Mouse (Mus musculus): ENCODE results near the gene Pkm. TPM values are rescaled to one million over a fixed set of nuclear protein-coding genes. Genes with fewer than 3 reads are reported as not detected.

The Pkm gene
- total RNA-seq (2022), result 1,000 to 10,000 TPM; 1,371 to 1,512 (median 1,415) TPM

- peak; percentile 90 to 97 for DNase-seq (ENCODE audit: low spot score in 2 of 2)
These were observed at the start of gene Pkm for GRCm38 (mm10) chr9:59655958-59656634. TSS of gene Pkm (plus strand) at chr9:59656368.

GRCm38 (mm10) chr9:59610950-59611349, 45.2 kb upstream of the Pkm start:
- DNase-seq (ENCODE audit: low spot score in 2 of 2), result no peak

DNA sequence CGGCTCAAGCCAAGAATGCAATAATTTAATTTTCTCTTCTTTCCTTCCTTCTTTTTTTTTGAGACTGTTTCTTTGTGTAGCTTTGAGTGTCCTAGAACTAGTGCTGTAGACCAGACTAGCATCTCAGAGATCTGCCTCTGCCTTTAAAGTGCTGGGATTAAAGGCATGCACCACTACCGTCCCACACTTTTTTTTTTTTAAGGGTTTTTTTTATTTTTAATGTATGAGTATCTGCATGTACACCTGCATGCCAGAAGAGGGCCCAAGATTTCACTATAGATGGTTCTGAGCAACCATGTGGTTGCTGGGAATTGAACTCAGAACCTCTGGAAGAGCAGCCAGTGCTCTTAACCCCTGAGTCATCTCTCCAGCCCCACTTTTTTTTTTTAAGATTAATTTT, 40.4 kb upstream of the Pkm start:
- no peak for DNase-seq (ENCODE audit: low spot score in 2 of 2)

- peak; percentile 99 for DNase-seq (ENCODE audit: low spot score in 2 of 2)
These were observed 39.4 kb upstream of the Pkm start, which contains the start of gene Parp6 for GRCm38 (mm10) chr9:59616622-59617306. TSS of gene Parp6 (plus strand) at chr9:59617284.

DNA sequence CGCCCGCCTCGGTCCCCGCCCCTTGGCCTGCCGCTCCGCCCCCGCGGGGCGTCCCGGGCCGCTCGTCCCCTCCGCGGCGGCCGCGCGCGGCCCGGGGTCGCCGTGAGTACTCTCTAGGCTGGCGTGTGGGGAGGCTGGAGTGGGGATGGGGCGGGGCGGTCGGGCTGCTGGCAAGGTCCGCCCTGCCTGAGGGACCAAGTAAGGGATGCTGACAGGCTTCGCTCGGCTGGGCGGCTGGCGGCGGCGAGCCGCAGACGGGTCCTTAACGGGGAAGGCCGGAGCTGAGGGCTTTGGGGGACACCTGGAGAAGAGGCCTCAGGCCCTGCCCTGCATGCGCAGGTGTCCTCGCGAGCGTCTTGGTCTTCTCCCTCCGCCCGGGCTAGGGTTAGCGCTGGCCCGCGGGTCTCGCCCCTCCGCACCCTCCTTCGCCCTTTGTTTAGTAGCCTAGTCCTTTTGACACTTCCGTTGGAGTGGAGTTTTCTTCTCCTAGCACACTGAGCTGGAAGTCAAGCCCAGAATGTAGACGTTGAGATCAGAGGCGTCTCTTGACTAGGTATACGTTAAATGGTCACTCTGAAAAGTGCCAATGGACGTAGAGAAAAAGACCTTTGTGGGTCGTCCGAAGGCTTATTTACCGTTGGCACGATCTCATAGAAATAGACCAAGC, 38.7 kb upstream of the Pkm start:
- DNase-seq (ENCODE audit: low spot score in 2 of 2), result peak in 1 of 2 experiments; percentile 29

DNA sequence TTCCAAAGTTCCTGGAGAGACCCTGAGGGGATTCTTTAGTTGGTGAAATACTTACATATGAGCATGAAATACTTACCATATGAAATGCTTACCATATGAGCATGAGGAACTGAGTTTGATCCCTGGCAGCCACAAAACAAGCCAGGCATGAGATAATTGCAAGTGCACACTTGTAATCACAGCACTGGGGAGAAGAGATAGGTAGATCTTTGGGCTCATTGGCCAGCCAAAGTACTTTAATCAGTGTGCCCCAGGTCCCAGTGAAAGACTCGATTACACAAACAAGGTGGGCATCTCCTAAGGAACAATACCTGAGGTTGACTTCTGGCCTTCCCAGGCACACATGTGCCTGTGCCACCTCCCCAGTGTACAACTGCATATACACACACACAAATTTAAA, 17.8 kb upstream of the Pkm start:
- no peak for DNase-seq (ENCODE audit: low spot score in 2 of 2)

DNA sequence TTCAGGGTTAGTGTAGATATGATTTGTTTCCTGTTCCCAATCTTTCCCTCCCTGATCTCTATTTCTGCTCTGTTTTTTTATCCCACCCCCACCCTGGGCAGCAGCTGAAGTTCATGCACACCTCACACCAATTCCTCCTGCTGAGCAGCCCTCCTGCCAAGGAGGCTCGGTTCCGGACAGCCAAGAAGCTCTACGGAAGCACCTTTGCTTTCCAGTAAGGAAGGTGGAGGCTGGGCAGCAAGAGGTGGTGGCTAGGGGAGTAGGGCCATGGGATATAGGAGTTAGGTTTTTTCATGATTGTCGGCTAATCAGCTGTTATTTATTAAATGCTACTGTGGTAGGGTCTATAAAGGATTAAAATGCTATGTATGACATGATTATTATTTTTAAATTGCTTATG, 16.2 kb upstream of the Pkm start:
- DNase-seq (ENCODE audit: low spot score in 2 of 2), result no peak

DNA sequence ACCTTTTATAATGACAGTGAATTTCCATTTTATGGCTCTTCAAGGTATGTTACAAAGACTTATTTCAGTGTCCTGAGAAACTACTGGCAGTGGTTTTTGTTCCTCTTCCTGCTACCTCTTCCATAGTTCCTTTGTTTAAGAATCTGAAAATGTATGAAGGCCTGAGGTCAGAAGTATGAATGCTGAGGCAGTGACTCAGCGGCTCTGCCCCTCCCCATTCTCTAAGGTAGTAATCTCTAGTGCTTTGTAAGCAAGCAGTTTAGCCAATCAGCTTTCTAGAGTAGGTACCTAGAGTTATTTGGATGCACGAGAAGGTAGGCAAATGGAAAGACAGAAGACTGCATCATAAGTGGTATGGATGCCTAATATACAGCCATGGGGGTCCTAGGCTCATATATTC, 14.8 kb upstream of the Pkm start:
- no peak for DNase-seq (ENCODE audit: low spot score in 2 of 2)

- no peak for DNase-seq (ENCODE audit: low spot score in 2 of 2)
These were observed 6.3 kb upstream of the Pkm start for GRCm38 (mm10) chr9:59649911-59650310.

DNA sequence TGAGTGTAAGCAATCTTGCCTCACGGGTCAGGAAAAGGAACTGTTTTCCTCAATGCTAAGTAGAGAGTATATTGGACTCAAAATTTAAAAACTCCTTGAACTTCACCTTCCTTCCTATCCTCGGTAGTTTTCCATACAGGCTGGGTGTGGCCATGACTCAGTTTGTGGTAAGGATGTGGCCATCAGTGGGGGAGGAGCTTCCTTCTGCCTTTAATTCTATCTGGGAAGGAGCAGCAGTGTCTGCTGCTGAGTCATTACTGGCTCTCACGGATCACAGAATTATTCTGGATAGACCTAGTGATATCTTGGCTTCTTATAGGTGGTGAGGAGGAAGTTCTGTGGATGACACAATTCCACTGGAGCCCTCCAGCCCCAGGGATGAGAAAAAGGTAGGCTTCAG, 2.8 kb upstream of the Pkm start:
- no peak for DNase-seq (ENCODE audit: low spot score in 2 of 2)

DNA sequence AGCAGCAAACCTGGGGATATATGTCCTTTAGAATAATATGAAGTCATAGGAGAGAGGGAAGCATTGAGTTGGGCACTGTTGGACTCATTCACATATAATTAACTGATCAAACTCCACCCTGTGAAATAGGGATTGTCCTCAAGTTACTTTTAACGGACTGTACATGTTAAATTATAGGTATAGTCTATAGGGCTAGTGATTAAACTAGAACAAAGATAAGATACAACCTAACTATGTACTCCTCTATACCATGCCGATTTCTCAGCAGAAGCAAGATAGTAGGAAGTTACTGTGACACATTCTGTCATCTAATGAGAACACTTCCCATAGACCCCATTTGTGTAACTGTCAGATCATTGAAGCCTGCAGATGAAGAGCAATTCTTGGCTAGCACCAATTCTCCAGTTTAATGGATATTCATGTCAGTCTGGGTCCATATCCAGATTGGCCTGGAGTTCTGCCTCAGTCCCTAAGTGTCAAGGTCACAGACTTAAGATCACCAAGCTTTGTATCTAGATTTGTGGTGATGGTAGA, 1.7 kb upstream of the Pkm start:
- no peak for DNase-seq (ENCODE audit: low spot score in 2 of 2)

GRCm38 (mm10) chr9:59656635-59657617, 758 bp downstream of the Pkm start:
- DNase-seq (ENCODE audit: low spot score in 2 of 2), result peak in 1 of 2 experiments; percentile 81

DNA sequence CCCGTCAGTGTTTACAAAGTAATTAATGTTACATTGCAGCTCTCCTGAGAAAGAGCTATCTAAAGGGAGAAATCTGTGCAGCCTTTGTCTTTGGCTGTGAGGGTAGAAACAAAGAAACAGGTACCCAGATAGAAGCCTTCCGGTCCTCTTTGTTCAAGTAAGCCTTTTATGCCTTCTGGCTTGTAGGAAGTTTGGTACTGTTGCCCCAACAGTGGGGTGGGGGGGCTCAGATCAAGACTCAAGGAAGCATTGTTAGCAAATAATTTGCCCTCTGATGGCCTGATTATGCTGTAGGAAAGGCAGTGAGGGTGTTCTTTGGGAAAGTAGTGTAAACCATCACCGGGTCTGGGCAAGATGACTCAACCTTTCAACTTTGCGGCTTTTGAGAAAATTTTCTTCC, 2.0 kb downstream of the Pkm start:
- DNase-seq (ENCODE audit: low spot score in 2 of 2), result no peak

DNA sequence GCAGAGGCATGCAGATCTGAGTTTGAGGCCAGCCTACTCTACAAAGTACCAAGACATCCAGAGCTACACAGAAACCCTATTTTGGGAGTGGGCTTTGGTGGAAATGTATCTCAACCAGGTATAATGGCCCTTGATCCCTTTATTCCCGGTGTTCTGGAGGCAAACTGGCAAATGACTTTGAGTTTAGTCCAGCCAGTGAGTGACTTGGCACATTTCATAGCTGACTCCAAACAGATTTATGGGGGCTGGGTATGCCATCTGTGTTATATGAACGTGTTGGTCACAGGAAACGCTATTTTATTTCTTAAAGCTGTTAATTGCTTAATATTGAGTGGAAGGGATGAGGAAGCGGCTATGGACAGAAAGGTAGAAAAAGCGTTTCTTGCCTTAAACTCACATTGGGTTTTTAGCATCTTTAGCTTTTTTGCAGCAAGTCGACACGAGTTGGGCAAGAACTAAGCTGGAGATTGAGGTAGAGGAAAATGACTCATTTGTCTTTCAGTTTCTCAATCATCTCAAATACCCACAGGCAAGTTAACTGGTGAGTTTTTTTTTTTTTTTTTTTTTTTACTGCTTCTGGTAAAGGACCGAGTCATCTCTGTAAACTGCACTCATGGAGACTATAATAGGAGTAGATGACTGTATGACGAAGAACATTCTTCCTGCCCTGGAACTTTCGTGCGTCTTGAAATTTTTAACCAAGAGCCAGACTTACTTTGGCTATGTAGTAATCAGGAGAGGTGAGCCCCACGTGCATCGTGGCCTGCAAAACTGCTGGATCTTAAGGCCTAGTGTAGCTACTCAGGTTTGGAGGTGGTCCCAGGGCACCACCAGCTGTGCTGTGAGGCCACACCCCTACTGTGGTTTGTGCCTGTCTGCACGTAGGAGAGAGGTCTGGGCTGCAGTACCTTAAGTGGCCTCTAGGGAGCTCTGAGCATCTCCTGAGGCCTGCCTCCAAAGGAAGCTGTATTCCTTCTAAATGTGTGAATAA, 3.2 kb downstream of the Pkm start:
- peak in 1 of 2 experiments; percentile 76 for DNase-seq (ENCODE audit: low spot score in 2 of 2)

- DNase-seq (ENCODE audit: low spot score in 2 of 2), result no peak
These were observed 4.3 kb downstream of the Pkm start for GRCm38 (mm10) chr9:59660421-59660820.

GRCm38 (mm10) chr9:59661298-59661975, 5.3 kb downstream of the Pkm start:
- DNase-seq (ENCODE audit: low spot score in 2 of 2), result no peak

GRCm38 (mm10) chr9:59663226-59663625, 7.1 kb downstream of the Pkm start:
- no peak for DNase-seq (ENCODE audit: low spot score in 2 of 2)

GRCm38 (mm10) chr9:59663957-59664356, 7.8 kb downstream of the Pkm start:
- DNase-seq (ENCODE audit: low spot score in 2 of 2), result no peak

DNA sequence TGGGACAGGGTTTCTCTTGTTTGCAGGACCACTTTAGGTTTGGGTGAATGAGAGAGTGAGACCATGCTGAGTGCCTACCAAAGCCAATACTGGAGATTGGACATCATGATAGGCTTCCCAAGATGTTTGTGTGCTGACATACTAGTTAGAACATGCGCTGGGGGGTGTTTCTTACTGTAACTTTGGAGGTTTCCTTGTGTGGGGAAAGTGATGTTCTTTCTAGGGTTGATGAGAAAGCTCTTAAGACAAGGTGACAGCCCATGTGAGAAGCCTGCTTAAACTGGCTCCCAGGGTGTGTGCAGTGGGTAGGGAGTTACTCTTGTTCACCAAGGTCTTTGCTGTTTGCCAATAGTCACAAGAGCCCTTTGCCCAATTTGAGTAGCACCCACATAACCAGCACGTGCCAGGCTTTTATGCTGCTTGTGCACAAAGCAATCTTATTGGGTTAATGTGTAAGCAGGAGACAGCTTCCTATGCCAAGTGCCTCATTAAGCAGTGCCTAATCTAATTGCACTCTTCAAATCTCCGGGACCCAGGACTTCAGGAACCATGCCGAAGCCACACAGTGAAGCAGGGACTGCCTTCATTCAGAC, 8.6 kb downstream of the Pkm start:
- no peak for DNase-seq (ENCODE audit: low spot score in 2 of 2)

Measured in left cerebral cortex, adult 8-10 months (tissue).